Mouse (Mus musculus) embryonic facial prominence, embryonic 12.5 days (tissue): ENCODE measurements around the gene Cys1. TPM values are rescaled to one million over a fixed set of nuclear protein-coding genes. Genes with fewer than 3 reads are reported as not detected.

Experiments used
- ATAC-seq: fragments of 200-750 bp; cut with Nextera tagmentation; 2 replicates; pipeline ENCODE4 v1.8.0; 2017; ENCODE audit not compliant: insufficient number of reproducible peaks, insufficient read depth, low FRiP score, low TSS enrichment
- H3K27ac ChIP-seq: fragments of 300-500 bp; sonication (generic); 2 replicates; pipeline ENCODE4 v1.5.1; 2016; ENCODE audit warnings: mild to moderate bottlenecking
- H3K27me3 ChIP-seq: fragments of 300-500 bp; sonication (generic); 2 replicates; pipeline ENCODE4 v1.6.1; 2016; ENCODE audit warnings: mild to moderate bottlenecking, moderate library complexity
- H3K36me3 ChIP-seq: fragments of 300-500 bp; sonication (generic); 2 replicates; pipeline ENCODE4 v1.6.1; 2016; ENCODE audit warnings: mild to moderate bottlenecking
- H3K4me1 ChIP-seq: fragments of 300-500 bp; sonication (generic); 2 replicates; pipeline ENCODE4 v1.6.1; 2016
- H3K4me2 ChIP-seq: fragments of 300-500 bp; sonication (generic); replicated peaks from 2 replicates; pipeline ENCODE4 v1.6.1; 2016; ENCODE audit warnings: mild to moderate bottlenecking, moderate library complexity
- H3K4me3 ChIP-seq: fragments of 300-500 bp; sonication (generic); 2 replicates; pipeline ENCODE4 v1.5.1; 2016; ENCODE audit warnings: mild to moderate bottlenecking
- H3K9ac ChIP-seq: fragments of 300-500 bp; sonication (generic); 2 replicates; pipeline ENCODE4 v1.6.1; 2016; ENCODE audit warnings: mild to moderate bottlenecking, moderate library complexity
- H3K9me3 ChIP-seq: fragments of 300-500 bp; sonication (generic); 2 replicates; pipeline ENCODE4 v1.6.1; 2016; ENCODE audit warnings: mild to moderate bottlenecking, moderate library complexity
- WGBS: fragments of 180-500 bp; shearing (Covaris S2); methylation state at CpG from one replicate; pipeline ENCODE4 v1.1.7; 2016; 5-methylcytosine and 5-hydroxymethylcytosine counted together
- polyA plus RNA-seq: library from polyadenylated mRNA; unstranded; fragments of >200 nt; fragmentation: Nextera tagmentation; extraction: Ambion mirVana; gene quantifications from 2 replicates; pipeline ENCODE4 v1.2.1, GENCODE M21; 2016

The Cys1 gene
- polyA plus RNA-seq, 1 experiment from 2014 or later: 2.6 TPM

DNA sequence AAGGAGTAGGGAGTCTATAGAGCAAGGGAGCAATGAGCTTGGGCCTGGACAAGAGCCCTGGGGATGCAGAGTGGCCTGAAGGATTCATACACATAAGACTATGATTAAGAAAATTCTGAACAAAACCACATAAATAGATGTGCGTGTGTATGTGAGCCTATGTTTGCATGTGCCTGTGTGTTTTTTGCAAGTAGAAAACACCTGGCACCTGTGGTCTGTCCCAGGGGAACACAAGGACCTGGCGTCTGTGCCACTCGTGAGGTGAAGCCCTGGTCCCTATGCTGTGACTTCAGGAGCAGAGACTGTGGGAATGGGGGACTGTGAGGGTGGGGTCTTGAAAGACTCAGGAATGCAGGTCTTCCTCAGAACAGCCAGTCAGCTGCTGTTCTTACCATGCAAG, 47.0 kb downstream of the Cys1 start:
- ATAC-seq: no peak
- Histone ChIP-seq H3K4me1 (no peaks in the 10 kb centered on the region), H3K27ac (no peak overlapping the region), H3K9ac (no peak overlapping the region), H3K4me2 (no peak overlapping the region), H3K4me3 (no peak overlapping the region), H3K9me3 (no peaks in the 10 kb centered on the region), H3K27me3 (no peaks in the 10 kb centered on the region), H3K36me3 (no peaks in the 10 kb centered on the region)
- 78% methylated on average over 3 of the region's 3 CpGs for WGBS

GRCm38 (mm10) chr12:24634212-24634611, 47.4 kb downstream of the Cys1 start:
- Histone ChIP-seq H3K27ac (no peak overlapping the region), H3K4me1 (no peaks in the 10 kb centered on the region), H3K9ac (no peak overlapping the region), H3K9me3 (no peaks in the 10 kb centered on the region), H3K4me3 (no peak overlapping the region), H3K27me3 (no peaks in the 10 kb centered on the region), H3K36me3 (no peaks in the 10 kb centered on the region), H3K4me2 (no peak overlapping the region)
- ATAC-seq: no peak
- 79% methylated on average over 4 of the region's 4 CpGs for WGBS

GRCm38 (mm10) chr12:24633753-24634191, 47.8 kb downstream of the Cys1 start:
- Histone ChIP-seq H3K27me3 (no peaks in the 10 kb centered on the region), H3K36me3 (no peaks in the 10 kb centered on the region), H3K4me1 (no peaks in the 10 kb centered on the region), H3K9me3 (no peaks in the 10 kb centered on the region), H3K4me2 (no peak overlapping the region), H3K9ac (no peak overlapping the region), H3K4me3 (no peak overlapping the region), H3K27ac (no peak overlapping the region)
- 70% methylated on average over 1 of the region's 1 CpGs for WGBS
- ATAC-seq: no peak

- ATAC-seq: no peak
Observed at GRCm38 (mm10) chr12:24632404-24632803, 49.2 kb downstream of the Cys1 start.

DNA sequence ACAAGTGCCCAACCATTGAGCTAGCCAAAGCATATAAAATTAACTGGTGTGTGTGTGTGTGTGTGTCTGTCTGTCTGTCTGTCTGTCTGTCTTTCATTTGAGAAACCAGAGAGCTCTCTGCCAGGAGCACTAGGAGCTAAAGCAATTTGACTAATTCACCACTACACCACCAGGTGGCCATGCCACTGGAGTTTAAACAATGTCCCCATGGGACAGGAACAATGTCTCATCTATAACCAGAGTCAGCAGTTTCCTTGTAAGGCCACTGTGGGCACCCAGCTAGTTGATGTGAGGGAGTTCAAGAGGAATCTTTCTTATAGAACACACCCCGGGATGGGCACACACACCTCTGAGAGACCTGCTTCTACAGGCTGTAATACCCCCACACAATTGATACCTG, 51.4 kb downstream of the Cys1 start:
- ATAC-seq: no peak
- no peaks in the 10 kb centered on the region for H3K27me3 ChIP-seq
- no peaks in the 10 kb centered on the region for H3K36me3 ChIP-seq
- no peak overlapping the region for H3K9ac ChIP-seq
- no peaks in the 10 kb centered on the region for H3K4me1 ChIP-seq
- no peak overlapping the region for H3K4me3 ChIP-seq
- no peak overlapping the region for H3K27ac ChIP-seq
- H3K9me3 ChIP-seq: no peaks in the 10 kb centered on the region
- no peak overlapping the region for H3K4me2 ChIP-seq
- 71% methylated on average over 1 of the region's 1 CpGs for WGBS

More at GRCm38 (mm10) chr12:24632404-24632803, 49.2 kb downstream of the Cys1 start:
- Histone ChIP-seq H3K27me3 (no peaks in the 10 kb centered on the region), H3K36me3 (no peaks in the 10 kb centered on the region), H3K4me2 (no peak overlapping the region), H3K4me3 (no peak overlapping the region), H3K4me1 (no peaks in the 10 kb centered on the region), H3K27ac (no peak overlapping the region), H3K9ac (no peak overlapping the region), H3K9me3 (no peaks in the 10 kb centered on the region)
- WGBS: 65% methylated on average over 4 of the region's 4 CpGs

DNA sequence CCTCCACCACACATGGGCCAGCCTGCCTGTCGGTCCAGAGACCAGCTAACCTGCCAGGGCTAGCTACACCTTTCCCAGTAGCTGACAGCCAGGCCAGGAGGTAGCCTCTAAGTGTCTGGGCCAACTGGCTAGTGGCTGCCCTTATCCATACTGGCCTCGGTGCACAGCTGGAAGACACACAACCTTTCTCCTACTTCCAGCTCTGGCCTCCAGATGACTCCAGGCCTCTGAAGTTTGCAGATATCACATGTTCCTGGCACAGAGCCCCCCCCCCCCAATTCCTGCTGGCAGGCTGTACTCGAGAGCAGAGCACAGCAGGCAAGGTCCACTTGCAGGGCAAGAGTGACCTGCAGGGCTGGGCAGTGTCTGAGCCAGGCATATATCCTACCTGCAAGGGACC, 54.4 kb downstream of the Cys1 start:
- Histone ChIP-seq H3K4me3 (no peak overlapping the region), H3K27me3 (no peaks in the 10 kb centered on the region), H3K9ac (no peak overlapping the region), H3K4me1 (no peaks in the 10 kb centered on the region), H3K4me2 (no peak overlapping the region), H3K9me3 (no peaks in the 10 kb centered on the region), H3K36me3 (no peaks in the 10 kb centered on the region), H3K27ac (no peak overlapping the region)
- no peak for ATAC-seq
- WGBS: 46% methylated on average over 3 of the region's 3 CpGs

DNA sequence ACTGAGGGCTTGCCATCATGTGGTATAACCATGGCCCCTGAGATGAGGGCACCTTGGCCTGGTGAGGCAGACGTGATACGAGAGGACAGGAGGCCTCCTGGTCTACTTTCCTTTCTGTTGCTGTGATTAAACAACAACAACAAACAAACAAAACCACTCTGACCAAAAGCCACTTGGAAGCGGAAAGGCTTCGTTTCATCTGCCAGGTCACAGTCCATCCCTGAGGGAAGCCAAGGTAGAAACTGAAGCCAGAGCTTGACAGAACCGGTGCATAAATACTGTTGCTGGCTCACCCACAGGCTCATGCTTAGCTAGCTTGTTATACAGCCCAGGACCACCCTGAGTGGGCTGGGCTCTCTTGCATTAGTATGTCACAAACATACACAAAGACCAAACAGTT, 55.2 kb downstream of the Cys1 start:
- H3K4me2 ChIP-seq: no peak overlapping the region
- WGBS: 82% methylated on average over 5 of the region's 5 CpGs

GRCm38 (mm10) chr12:24623486-24624251, 57.9 kb downstream of the Cys1 start:
- Histone ChIP-seq H3K9me3 (no peaks in the 10 kb centered on the region), H3K27ac (no peak overlapping the region), H3K9ac (no peak overlapping the region), H3K27me3 (no peaks in the 10 kb centered on the region), H3K4me2 (no peak overlapping the region), H3K36me3 (no peaks in the 10 kb centered on the region), H3K4me1 (no peaks in the 10 kb centered on the region), H3K4me3 (no peak overlapping the region)
- ATAC-seq: no peak
- WGBS: 81% methylated on average over 12 of the region's 12 CpGs

More for the DNA sequence above, 55.2 kb downstream of the Cys1 start:
- H3K9ac ChIP-seq: no peak overlapping the region
- no peaks in the 10 kb centered on the region for H3K4me1 ChIP-seq
- no peak for ATAC-seq
- no peak overlapping the region for H3K4me3 ChIP-seq
- H3K27ac ChIP-seq: no peak overlapping the region
- no peaks in the 10 kb centered on the region for H3K27me3 ChIP-seq
- H3K9me3 ChIP-seq: no peaks in the 10 kb centered on the region
- H3K36me3 ChIP-seq: no peaks in the 10 kb centered on the region

- H3K4me1 ChIP-seq: no peaks in the 10 kb centered on the region
- H3K9ac ChIP-seq: no peak overlapping the region
- no peaks in the 10 kb centered on the region for H3K27me3 ChIP-seq
- no peak overlapping the region for H3K4me2 ChIP-seq
- H3K36me3 ChIP-seq: no peaks in the 10 kb centered on the region
- 84% methylated on average over 4 of the region's 4 CpGs for WGBS
- ATAC-seq: no peak
- H3K9me3 ChIP-seq: no peaks in the 10 kb centered on the region
- no peak overlapping the region for H3K27ac ChIP-seq
- H3K4me3 ChIP-seq: no peak overlapping the region
Observed at GRCm38 (mm10) chr12:24619436-24619835, 62.2 kb downstream of the Cys1 start.

Other genes starting within 250 kb of the Cys1 start
- gene Taf1b, start 183.5 kb downstream of the Cys1 start, polyA plus RNA-seq: 28.9 and 33.0 TPM in 2 replicates
- gene Grhl1, start 109.5 kb downstream of the Cys1 start, polyA plus RNA-seq: 1.1 and 2.5 TPM in 2 replicates
- 13.6 and 13.8 TPM in 2 replicates for gene Klf11, start 30.5 kb downstream of the Cys1 start, polyA plus RNA-seq
- gene Rrm2, start 26.4 kb upstream of the Cys1 start, polyA plus RNA-seq: 289 and 307 TPM in 2 replicates
- gene Mboat2, start 149.1 kb upstream of the Cys1 start, polyA plus RNA-seq: 52.3 and 53.3 TPM in 2 replicates